Mouse (Mus musculus): ENCODE data around the gene Ccdc134.

Gene Ccdc134

GRCm38 (mm10) chr15:82147611-82148111 lies 19.9 kb downstream of the Ccdc134 start:
- intact Hi-C loops (cut with DNase I), result no loop called here

GRCm38 (mm10) chr15:82148510-82148911 lies 20.8 kb downstream of the Ccdc134 start:
- intact Hi-C loops (cut with DNase I), result no loop called here

DNA sequence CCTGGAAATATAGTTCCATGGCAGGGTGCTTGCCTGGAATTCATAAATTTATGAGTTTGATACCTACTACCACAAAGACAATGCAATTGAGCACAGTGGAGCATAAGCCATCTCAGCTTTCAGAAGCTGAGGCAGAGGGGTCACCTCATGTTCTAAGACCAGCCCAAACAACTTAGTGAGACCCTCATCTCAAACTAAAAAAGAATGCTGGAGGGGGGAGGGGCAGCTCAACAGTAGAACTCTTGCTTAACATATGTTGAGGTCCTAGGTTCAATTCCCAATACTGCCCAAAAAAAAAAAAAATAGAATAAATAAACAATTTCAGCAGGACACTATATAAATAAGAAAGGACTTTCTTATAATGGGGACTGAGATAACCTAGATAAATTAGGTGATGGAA lies 22.3 kb downstream of the Ccdc134 start:
- intact Hi-C loops (cut with DNase I), result no loop called here

DNA sequence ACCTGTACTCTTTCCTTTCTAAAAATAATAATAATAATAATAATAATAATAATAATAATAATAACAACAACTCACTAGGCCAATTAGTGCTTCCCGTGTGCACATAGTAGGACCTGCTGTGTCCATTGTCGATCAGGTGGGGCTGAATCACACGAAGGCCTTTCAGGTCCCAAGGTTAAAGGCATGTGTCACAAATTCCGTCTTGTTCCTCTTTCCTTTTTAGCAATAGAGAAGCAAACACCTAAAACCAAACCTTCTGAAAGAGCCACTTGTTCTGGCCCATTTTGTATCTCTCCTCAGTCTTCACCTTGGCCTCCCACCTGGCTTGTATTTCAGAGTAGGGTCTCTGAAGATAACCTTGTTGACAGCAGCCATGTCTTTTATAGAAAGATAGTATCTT lies 23.5 kb downstream of the Ccdc134 start:
- intact Hi-C loops (cut with DNase I), result no loop called here

- intact Hi-C loops (cut with DNase I), result no loop called here
These were observed 24.3 kb downstream of the Ccdc134 start for GRCm38 (mm10) chr15:82152022-82152421.

GRCm38 (mm10) chr15:82152435-82152834 lies 24.7 kb downstream of the Ccdc134 start:
- intact Hi-C loops (cut with DNase I), result no loop called here

- intact Hi-C loops (cut with DNase I), result no loop called here
These were observed 28.6 kb downstream of the Ccdc134 start for GRCm38 (mm10) chr15:82156298-82156697.

DNA sequence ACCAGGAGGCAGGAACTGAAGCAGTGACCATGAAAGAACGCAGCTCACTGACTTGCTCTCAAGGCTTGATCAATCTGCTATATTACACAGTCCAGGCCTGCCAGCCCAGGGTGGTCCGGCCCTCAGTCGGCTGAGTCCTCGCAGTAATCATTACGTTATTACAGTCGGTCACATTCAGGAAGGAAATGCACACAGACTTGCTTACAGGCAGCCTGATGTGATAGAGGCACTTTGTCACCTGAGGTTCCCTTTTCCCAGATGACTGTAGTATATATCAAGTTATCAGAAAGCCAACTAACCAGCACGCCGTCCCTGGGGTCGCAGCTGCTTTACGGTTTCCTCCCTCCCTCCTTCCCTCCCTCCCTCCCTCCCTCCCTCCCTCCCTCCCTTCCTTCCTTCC lies 29.2 kb downstream of the Ccdc134 start:
- intact Hi-C loops (cut with DNase I), result no loop called here

- intact Hi-C loops (cut with DNase I), result no loop called here
These were observed 30.7 kb downstream of the Ccdc134 start for GRCm38 (mm10) chr15:82158243-82159035.

DNA sequence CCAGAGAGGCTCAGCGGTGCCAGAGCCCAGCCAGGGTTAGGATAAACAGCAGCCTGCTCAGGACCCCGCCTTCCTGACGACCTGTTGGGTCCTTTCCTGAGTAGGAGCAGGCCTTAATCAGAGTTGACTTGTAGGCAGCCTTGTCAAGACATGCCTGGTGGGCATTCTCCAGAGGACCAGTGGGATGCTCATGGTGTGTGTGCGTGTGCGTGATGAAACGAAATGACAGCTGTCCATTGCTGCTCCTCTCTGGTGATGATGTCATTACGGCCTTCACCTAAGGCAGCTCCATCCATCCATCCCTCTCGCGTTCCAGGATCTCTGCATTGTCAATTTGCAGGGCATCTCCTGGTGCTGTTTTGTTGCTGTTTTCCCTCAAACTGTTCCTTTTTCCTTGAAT lies 31.7 kb downstream of the Ccdc134 start:
- intact Hi-C loops (cut with DNase I), result no loop called here

- intact Hi-C loops (cut with DNase I), result no loop called here
These were observed 33.3 kb downstream of the Ccdc134 start for GRCm38 (mm10) chr15:82160731-82161640.

DNA sequence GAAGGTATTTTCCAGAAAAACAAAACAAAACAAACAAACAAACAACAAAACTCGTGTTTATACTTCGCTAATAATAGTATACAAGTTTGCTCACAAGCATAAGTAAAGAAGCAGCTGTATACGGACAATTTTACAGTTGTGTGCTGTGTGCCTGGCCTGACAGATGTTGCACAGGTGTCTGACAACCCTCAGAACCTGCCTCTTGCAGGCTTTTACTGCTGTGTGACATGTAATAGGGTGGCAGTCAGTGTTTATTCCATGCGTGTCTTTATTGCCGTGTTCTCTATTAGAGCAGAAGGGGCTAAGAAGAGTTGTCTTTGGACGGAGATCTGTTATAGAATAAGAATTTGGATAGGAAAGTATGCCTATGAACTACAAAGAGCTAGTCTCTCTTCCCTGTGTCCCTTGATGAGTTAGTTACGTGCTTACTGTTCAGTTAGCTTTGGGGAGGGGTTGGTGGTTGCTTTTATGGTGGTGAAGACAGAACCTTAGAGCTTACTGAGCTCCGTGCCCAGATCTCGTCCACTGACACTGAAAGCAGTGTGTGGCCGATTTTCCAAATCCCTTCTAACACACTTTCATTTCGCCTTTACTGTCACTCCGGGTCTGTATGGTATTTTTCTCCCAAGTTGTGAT lies 34.4 kb downstream of the Ccdc134 start:
- intact Hi-C loops (cut with DNase I), result no loop called here

- intact Hi-C loops (cut with DNase I), result no loop called here
These were observed 35.8 kb downstream of the Ccdc134 start for GRCm38 (mm10) chr15:82163356-82164060.

DNA sequence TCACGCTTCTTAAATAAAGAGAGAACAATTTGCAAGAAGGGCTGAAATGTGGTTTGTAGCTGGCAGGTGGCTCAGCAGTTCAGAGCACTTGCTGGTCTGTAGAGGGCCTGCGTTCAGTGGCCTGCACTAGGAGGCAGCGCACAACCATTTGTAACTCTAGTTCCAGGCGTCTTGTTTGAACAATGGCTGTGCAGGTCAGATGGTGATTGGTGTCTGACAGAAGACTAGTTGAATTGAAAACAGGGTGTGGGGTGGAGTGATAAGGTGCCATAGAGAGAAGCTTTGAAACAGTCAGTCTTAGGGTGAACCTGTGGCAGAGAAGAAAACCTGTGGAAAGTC lies 36.3 kb downstream of the Ccdc134 start:
- intact Hi-C loops (cut with DNase I), result no loop called here

DNA sequence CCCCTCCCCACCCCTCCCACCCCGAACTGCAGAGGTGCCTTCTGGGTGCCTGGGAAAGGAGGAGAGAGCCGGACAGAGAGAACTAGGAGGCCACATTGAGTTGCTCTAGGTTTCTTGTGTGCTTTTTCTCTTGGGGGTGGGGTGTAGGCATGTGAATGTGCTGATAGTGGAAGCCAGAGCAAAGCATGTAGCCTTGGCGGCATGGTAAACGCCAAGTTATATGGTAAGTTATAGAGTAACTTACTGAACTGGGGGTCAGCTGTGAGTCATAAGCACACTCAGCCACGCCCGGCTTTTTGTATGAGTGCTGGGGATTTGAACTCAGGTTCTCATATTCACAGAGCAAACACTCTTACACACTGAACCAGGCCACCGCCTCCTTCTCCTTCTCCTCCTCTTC lies 36.8 kb downstream of the Ccdc134 start:
- intact Hi-C loops (cut with DNase I), result no loop called here

- intact Hi-C loops (cut with DNase I), result loop anchor here (1.0 kb wide), 1 partner anchor 27 kb away; no protein-coding TSS in a partner anchor
These were observed 37.9 kb downstream of the Ccdc134 start for GRCm38 (mm10) chr15:82165332-82166239.

DNA sequence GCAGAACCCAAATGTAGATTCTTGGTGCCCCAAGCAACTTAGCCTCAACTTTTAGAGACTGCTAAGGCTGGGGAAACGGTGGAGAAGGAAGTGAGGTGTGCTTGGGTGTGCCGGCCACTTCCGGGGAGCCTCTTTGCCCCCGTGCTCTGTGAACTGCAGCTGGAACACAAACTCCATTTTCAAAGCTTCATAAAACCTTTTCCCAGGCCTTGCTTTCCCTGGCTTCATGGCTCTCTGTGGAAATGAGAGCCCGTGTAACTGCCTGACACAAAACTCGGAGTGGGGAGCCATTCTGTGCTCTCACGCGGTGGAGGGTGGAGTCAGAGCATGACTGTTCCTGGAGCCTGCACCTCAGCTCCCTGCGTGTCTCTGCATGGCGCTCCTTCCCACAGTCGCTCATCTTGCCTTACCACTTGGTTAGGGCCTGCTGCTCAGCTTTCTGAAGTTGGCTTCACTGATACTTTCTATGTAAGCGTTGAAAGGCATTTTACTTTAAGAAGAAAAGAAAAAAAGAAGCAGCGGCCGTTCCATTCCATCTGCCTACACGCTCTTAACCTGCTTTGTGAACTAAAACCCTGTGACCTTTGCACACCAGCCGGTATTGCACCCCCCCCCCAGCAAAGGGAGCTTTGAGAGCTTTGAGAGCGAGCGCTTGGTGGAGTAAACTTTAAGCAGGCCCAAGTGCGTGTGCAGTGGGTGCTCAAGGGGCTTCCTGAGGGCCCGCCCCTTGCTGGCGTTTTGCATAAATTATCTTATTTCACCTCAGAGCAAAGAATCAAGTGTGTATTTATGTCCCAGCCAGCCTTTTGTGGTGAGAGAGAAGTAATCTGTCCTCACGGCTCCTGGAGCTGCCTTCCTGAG lies 38.7 kb downstream of the Ccdc134 start:
- intact Hi-C loops (cut with DNase I), result no loop called here

DNA sequence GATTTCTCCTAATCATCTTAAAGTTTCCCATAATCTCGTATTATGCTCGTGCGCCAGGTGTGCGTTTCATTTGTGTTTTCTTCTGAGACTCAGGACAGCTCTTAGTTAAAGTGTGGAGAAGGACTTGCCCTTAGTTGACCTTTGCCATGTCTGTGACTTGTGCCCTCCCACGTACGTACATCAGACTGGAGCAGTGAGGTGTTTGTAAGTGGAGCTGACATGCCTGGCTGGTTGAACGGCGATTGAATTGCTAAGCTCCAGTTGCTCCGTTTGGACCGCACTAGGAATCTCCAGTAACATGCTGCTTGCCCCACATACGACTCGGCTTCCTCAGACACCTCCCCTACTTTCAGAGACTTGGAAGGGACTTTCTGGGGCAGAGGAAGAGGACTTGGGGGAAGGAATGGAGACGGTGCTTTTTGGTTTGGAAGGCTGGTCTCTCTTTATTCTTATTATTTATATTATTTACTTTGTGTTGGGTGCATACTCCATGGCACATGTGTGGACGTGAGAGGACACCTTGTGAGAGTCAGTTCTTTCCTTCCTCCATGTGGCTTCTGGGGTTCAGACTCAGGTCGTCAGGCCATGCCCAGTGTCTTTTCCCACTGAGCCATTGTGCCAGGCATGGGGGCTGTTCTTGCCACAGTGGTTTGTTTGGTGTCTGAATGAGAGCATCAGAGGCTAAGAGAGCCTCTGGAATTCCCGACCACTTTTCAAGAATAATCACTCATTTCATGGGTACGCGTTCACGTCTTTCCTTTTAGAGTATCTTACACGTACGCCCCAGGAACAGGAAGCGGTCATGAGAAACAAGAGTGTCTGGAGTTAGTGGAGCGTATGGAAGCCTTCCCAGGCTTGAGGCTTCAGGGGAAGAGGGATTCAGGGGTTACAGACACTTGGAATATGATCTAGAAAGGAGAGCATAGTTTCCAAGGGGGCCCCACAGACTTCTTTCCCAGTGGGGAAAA lies 39.8 kb downstream of the Ccdc134 start:
- intact Hi-C loops (cut with DNase I), result no loop called here
